Mouse (Mus musculus): ENCODE results near the gene Atp5d.

Atp5d gene

DNA sequence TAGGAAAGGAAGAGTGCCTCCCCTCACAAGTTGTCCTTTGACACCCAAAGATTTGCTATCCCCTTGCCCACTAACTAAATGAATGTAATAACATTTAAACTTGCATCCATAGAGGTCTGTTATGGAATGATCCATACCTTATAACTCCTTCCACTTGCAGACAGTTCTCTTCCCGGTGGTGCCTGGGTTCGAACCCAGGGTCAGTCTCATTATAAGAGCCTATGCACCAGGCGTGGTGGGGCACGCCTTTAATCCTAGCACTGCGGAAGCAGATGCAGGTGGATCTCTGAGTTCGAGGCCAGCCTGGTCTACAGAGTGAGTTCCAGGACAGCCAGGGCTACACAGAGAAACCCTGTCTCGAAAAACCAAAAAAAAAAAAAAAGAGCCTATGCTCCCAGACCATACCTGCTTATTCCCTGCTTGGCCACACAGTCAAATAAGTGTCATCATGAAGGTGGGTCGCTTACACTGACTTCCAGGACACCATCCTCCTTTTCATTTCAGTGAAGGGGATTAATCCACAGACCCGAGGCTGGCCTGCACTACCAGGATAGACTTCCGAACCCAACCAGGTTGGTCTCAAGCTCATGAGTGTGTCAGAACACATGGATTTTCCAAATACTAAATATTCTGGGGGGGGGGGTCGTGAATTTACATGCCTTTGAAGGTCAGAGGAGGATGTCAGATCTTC, 1.7 kb downstream of the Atp5d start:
- CTCF ChIA-PET: interaction anchor here (0.6 to 1.0 kb wide), 3 partner anchors 16 to 155 kb away, joined by 3 to 5 read pairs (median 3); no protein-coding TSS in a partner anchor

DNA sequence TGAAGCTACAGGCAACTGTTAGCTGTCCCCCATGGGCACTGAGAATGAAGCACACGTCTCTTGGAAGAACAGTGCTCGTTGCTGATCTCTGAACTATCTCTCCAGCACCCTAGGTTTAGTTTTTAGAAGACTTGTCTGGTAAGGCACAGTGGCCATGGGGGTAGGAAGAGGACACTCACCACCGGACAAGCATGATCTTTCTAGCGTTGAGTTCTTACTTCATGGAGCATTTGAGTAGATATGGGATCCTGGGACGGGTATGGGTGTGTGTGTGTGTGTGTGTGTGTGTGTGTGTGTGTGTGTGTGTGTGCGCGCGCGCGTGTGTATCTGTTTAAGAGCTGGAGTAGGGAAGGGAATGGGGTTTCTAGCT, 2.2 kb downstream of the Atp5d start, which contains the start of gene Cbarp:
TSS of gene Cbarp (minus strand) at position 170 of the 370 bp plus-strand sequence.
- CTCF ChIA-PET: interaction anchor here (0.5 to 1.4 kb wide), 9 partner anchors 12 to 213 kb away, joined by 3 to 6 read pairs (median 4); partner anchors contain the start of genes Cirbp and Stk11

DNA sequence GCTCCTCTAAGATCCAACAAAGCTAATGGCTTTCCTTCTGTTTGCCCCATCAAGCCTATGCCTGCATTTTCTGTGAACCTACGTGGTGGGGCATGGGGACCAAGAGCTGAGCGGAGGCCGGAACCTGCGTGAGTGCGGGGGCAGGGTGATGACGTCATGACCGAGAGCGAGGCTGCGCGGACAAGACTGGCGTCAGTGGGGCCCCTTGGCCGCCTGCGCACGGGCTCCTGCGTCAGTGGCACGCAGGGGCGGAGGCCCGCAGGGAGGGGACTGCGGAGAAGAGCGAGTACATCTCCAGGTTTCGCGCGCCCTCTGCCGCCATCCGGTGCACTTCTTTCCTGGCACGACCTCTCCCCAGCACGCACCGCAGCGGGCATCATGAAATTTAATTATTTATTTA, 2.8 kb downstream of the Atp5d start:
- CTCF ChIA-PET: interaction anchor here (0.5 to 1.4 kb wide), 8 partner anchors 12 to 213 kb away, joined by 3 to 6 read pairs (median 4); partner anchors contain the start of genes Cirbp and Stk11

DNA sequence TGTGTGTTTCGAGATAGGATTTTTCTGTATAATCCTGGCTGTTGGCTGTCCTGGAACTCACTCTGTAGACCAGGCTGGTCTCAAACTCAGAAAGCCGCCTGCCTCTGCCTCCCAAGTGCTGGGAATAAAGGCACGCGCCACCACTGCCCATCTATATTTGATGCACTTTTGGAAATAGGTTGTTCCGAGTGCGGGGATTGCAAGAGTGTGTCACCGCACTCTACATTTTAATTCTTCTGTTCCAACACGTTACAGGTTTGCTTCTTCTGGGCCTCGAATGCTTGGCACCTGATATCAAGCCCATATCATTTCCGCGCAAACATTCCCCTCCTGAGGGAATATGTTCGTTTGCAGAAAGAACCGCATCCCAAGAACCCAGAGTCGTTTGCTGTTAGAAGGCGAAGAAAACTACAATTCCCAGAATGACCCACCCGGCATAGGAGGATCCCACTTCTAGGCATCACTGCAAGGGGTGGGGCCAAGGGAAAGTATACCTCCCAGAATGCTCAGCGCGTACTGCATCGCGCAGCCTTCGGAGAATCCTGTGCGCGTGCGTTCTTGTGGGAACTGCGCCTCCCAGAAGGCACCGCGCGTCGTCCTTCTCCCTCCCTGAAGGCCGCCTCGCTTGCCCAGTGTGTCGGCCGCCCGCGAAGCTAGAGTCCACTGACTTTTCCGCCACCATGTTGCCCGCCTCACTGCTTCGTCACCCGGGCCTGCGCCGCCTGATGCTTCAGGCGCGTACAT, 3.5 kb downstream of the Atp5d start:
- CTCF ChIA-PET: interaction anchor here (1.4 to 1.8 kb wide), 2 partner anchors 20 to 153 kb away, joined by 5 read pairs; no protein-coding TSS in a partner anchor

DNA sequence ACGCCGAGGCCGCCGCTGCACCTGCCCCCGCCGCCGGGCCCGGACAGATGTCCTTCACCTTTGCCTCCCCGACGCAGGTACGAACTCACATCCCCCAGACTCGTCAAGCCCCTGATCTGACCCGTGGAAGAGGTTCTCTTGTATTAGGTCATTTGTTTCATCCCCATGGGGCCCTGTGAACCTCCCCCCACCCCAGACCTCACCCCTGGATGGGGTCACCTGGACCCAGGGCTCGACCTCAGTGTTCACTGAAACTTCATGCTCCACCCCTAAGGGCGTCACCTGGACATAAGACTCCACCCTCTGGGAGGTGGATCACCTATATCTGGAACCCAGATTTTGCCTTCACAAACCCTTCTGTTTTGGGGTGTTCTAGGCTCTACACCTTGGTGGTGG, 4.1 kb downstream of the Atp5d start:
- CTCF ChIA-PET: interaction anchor here (0.6 to 1.8 kb wide), 2 partner anchors 20 to 1043 kb away, joined by 5 read pairs; no protein-coding TSS in a partner anchor

DNA sequence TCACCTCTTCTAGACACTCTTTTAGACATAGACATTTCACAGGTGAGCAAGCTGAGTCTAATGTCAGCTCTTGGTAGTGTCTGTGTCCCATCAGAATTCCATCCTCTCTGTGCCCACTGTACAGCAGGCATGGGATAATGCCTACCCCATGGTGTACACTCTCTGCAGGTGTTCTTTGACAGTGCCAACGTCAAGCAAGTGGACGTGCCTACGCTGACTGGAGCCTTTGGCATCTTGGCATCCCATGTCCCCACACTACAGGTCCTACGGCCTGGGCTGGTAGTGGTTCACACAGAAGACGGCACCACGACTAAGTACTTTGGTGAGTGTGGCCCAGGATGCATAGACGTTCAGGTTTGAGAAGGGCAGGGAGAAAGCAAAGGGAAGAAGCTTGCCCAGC, 5.2 kb downstream of the Atp5d start:
- CTCF ChIA-PET: interaction anchor here (1.0 to 1.8 kb wide), 2 partner anchors 19 to 26 kb away, joined by 5 to 11 read pairs; no protein-coding TSS in a partner anchor

DNA sequence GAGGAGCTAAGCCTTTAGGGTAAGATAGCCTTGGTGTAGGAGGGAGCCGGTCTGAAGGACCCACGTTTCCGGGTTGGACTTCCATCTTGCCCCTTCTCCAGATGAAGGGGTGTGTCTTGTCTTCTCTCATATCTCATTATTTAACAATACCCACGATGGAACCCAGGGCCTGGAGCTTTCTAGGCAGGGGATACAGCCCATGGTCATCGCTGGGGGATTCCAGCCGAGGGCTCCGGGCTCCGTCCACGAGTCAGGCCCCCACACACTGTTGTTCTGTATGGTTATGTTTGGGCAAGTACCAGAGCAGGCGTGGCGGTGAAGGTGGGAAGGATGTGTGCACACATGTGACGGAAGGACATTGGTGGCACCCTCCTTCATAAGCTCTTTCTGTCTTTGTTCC, 5.7 kb downstream of the Atp5d start:
- CTCF ChIA-PET: interaction anchor here (0.6 to 1.8 kb wide), 4 partner anchors 18 to 57 kb away, joined by 3 to 11 read pairs (median 6); no protein-coding TSS in a partner anchor

DNA sequence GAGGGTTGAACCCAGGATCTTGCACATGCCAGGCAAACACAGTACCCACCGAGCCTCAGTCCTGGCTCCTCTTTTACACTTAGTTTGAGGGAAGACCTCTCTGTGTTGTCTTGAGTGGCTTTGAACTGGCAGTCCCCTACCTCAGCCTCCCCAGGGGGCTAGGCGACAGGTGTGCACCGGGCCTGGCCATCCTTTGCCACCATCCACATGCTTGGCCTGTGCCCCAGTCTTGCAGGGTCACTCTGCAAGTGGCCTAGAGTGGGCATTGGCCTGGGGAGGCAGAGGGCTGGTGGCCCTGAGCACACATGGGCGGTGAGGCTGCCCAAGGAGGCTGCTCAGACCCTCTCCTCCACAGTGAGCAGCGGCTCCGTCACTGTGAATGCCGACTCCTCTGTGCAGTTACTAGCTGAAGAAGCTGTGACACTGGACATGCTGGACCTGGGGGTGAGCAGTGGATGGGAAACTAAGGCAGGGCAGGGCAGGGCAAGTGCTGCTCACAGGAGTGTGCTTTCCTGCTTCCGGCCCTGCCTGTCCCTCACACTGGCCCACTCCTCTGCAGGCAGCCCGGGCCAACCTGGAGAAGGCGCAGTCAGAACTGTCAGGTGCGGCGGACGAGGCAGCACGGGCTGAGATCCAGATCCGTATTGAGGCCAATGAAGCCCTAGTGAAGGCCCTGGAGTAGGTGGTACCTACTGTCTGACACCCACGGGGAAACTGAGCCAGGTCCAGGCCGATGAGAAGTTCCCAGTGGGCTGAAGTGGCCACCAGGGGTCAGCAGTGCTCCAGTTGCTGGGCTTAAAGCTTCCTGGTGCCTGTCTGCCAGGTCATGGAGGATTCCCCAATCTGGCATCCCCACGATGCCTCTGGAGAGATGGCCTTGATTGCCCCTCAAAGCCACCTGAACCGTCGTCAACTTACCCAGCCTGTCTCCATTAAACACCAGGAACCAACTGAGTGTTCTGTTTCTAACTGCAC, 6.7 kb downstream of the Atp5d start:
- CTCF ChIA-PET: interaction anchor here (1.1 to 3.1 kb wide), 3 partner anchors 19 to 23 kb away, joined by 3 to 23 read pairs (median 4); no protein-coding TSS in a partner anchor

DNA sequence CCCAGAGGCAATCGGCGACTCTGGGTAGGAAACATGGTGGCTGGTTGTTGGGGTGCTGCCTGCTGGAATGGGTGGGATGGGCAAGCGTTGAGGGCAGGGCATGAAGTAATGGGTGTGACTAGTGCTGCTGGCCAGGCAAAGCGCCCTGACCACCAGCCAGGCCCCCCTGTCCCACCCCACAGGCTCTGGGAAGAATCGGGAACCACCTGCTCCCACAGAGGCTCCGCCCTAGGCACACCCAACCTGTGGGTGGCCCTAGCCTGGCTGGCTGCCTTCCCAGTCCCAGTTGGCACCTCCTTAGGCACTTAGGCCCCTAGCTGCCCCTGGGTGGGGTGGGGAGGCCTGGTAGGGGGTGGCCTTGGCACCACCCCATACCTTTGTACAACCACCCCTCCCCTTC, 7.5 kb downstream of the Atp5d start:
- CTCF ChIA-PET: interaction anchor here (0.5 to 3.1 kb wide), 2 partner anchors 19 to 218 kb away, joined by 4 to 23 read pairs; no protein-coding TSS in a partner anchor

DNA sequence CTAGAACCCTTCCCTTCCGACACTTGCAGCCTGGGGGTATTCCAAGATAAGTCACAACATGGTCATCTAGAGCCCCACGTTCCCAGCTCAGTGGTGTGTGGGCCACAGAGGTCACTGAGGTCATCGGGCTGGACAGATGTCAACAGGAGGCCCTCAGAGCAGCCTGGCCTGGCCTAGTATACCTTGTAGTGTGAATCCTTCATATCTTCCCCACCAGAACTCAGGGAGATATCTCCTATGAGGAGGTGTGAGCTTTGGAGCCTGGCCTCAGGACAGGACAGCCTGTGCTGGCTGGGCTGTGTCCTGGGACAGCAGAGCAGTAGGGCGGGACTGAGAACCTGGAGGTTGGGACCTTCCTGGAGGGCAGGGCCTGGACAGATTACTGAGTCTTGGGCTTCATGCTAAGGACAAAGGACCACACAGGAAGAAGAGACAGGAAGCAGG, 8.2 kb downstream of the Atp5d start:
- CTCF ChIA-PET: interaction anchor here (0.5 to 3.1 kb wide), 2 partner anchors 18 to 218 kb away, joined by 4 to 23 read pairs; no protein-coding TSS in a partner anchor

DNA sequence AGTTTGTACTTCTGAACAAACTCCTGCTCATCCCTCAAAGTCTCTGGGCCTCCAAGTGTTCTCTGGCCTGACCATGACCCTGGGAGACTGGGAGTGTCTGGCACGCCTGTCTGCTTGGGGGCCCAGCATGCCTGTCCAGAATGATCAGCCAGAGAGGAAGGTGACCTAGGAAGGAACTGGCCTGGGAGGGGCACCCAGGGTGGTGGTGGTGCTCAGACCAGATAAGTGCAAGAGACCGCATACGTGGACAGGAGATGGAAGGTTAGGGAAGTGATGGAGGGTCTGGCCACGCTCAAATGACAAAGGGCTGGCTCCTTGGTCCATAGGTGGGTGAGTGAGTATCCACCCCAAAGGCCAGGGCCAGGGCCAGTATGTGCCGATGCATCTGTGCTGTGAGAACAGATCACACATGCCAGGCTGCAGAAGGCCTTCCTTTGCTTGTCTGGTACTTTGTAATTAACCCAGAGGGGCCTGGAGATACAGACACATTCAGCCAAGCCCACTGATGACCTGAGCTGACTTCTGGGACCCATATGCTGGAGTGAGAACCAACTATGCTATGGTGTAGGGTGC, 8.8 kb downstream of the Atp5d start:
- CTCF ChIA-PET: interaction anchor here (0.7 to 3.1 kb wide), 2 partner anchors 17 to 20 kb away, joined by 3 to 23 read pairs; no protein-coding TSS in a partner anchor

DNA sequence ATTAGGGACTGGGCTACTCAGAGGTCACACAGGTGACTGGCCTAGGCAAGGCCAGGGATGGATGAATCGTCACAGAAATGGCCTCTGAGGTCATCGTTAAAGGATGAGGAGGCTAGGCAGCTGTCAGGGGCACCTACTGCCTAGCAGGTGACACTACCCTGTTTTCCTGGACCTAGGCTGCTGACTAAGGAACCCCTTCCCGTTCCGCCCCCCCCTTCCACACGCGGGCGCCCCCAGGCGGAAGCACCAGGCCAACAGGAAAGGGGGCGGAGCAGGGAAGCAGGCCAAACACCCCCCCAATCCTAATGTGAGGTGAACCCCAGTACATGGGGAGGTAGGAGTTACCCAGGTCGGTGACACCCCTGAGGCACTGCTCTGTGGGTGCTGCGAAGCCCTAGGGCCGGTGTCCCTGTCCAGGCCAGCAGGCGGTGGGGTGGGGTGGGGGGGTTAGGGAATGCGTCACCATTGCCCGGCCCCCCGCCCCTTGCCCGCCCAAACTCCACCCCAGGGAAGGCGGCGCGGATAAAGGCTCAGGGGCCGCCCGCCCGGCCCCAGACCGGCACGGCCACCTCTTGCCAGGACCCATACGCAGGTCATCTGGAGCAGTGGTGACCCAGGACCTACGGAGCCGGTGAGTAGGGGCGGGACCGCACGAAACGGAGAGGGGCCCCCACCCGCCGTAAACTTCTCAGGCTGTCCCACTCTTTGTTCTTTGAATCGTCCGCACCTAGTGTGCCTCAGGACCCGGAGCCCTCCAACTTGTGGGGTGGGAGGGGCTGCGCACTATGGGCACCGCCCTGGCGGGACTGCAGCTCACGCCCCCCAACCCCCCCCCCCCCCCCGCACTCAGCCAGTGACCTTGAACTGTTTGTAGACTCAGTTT, 9.5 kb downstream of the Atp5d start, which contains the start of gene Midn:
TSS of gene Midn (plus strand) at position 554 of the 883 bp plus-strand sequence.
- CTCF ChIA-PET: interaction anchor here (0.6 to 3.1 kb wide), 3 partner anchors 17 to 20 kb away, joined by 3 to 23 read pairs (median 6); no protein-coding TSS in a partner anchor

DNA sequence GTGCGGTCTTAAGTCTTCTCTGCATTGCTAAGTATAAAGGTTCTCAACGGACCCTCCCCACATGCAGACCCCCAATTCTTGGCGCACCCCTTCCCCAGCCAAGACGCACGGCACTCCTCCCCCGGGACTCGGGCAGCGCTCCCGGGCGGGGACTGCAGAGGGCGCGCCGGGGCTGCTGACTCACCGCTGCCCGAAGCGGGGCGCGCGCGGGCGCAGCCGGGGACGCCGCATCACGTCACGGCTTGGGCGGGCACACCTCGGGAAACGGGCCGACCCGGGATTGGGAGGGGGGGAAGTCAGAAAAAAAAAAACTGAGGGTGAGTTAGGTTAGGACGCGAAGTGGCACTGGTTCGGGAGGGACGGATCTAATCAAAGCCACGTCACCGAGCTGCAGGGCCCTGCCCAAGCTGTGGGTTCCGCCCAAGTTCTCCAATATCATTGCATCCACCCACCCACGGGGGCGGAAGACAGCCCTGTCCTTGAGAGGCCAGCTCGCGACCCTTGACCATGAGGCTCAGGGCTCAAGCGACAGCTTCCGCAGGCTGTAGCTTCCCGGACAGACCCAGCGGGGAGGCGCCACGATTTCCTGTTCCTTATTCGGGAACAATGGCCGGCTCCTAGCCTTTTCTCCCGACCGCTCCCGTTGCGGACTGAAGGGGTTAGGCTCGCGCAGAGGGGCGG, 10.3 kb downstream of the Atp5d start:
- CTCF ChIA-PET: interaction anchor here (0.6 kb wide), 2 partner anchors 19 to 26 kb away, joined by 3 to 6 read pairs; no protein-coding TSS in a partner anchor

DNA sequence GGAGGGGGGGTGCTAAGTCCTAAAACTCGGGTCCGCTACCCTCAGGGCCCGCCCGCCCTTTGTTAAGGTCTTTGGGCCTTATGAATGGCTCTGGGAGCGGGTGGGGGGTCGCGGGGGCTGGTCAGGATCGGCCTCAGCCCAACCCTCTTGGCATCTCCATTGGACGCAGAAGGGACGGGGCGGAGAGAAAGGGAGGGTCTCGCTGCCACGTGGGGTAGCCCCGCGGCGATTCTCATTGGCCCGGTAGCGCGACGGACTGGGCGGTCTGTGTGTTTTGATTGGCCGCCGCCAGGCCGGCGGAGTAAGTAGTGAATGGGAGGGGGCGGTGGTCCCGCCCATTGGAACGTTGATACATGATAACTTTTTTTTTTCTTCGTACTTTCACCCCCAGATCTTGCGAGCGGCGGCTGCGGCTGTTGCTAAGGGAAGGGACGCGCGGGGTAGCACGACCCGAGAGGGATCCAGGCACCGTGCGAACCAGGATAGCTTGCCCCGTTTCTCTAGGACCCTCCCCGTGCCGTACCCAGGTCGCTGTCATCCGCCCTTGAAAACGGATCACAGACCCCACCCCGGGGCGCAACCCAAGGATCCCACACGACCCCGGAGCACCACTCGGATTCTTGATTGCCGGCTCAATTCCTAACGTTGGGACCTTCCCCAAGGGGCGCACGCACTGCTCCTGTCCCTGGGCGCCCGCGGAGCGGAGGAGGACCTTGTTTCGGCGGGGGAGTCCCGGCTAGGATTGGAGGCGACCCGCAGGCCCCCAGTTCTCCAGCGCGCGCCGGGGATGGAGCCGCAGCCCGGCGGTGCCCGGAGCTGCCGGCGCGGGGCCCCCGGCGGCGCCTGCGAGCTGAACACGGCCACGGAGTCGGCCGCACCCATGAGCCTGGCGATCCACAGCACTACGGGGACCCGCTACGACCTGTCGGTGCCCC, 11.1 kb downstream of the Atp5d start:
- CTCF ChIA-PET: interaction anchor here (0.6 kb wide), 1 partner anchor 25 kb away, joined by 3 read pairs; no protein-coding TSS in a partner anchor

DNA sequence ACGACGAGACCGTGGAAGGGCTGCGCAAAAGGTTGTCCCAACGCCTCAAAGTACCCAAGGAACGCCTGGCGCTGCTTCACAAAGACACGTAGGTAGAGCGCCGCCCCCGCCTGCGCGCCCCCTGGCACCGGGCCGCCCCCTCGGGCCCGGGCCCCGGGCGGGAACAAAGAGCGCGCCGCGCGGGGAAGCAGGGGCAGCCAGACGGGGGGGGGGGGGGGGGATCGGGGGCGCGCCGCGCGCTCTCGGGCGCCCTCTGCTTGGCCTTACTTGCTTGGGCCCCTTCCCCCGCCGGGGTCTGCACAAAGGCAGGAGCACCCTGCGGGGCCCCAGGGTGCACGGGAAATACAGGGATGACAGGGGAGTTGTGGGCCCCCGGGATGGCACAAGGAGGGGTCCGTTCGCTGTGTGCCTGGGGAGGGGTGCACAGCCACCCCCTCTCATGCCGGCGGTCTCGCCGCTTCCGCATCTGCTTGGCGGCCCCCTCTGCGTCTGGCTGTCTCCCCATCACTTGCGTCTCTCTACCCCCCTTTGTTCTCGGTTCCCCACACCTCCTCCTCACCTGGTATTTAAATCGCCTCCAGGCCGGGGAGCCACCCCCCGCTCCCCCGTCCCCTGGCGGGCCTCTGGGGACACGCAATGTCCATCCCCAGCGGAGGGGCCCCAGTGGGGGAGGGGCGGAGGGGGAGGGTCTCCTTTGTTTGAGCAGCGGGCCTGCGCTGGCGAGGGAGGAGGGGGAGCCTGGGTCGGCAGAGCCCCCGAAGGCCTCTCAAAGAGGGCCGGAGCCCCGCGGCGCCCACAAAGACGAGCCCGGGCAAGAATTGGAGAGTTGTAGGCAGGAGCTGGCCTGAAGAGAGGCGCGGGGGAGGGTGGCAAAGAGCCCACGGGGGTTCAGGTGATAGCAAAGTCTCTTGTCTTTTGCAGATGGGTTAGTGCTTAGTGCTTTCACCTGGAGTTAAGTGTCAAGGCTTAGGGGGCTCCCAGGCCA, 12.1 kb downstream of the Atp5d start:
- CTCF ChIA-PET: interaction anchor here (1.0 kb wide), 1 partner anchor 11 kb away, joined by 5 read pairs; no protein-coding TSS in a partner anchor
